Mouse (Mus musculus) cerebellum, adult 11 months (tissue): ENCODE results near the gene Rims1.

Experiments
- DNase-seq: peaks from one replicate; pipeline ENCODE4 v3.0.0; 2022

Gene Rims1

DNA sequence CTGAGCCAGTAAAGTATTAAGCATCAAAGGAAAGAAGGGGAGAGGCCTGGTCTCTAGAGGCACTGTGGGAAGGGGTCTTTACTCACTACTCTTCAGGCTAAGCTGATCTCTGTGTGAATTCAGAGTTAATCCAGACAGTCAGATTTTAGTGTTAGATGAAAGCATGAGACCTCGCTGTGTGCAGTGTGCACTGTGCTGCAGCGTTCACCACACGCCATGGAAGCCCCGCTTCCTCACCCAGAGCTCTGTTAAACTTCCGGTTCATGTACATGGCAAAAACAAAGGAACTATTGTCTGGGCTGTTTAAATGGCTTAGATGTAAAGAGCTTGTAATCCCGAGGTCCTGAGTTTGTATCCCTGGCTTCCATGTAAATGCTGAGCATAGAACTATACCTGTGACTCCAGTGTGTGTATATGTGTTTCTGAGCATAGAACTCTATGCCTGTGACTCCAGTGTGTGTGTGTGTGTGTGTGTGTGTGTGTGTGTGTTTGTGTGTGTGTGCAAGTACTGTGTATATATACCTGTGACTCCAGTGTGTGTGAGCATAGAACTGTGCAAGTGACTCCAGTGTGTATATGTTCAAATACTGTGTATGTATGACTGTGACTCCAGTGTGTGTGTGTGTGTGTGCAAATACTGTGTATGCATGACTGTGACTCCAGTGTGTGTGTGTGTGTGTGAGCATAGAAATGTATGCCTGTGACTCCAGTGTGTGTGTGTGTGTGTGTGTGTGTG, 484.7 kb downstream of the Rims1 start:
- DNase-seq, result no peak

- DNase-seq, result no peak
These were observed 490.3 kb downstream of the Rims1 start for GRCm38 (mm10) chr1:22315537-22315936.

GRCm38 (mm10) chr1:22311471-22311870, 494.3 kb downstream of the Rims1 start:
- no peak for DNase-seq

- no peak for DNase-seq
These were observed 499.3 kb downstream of the Rims1 start for GRCm38 (mm10) chr1:22306519-22306918.

- DNase-seq, result no peak
These were observed 499.9 kb downstream of the Rims1 start for GRCm38 (mm10) chr1:22305932-22306331.

DNA sequence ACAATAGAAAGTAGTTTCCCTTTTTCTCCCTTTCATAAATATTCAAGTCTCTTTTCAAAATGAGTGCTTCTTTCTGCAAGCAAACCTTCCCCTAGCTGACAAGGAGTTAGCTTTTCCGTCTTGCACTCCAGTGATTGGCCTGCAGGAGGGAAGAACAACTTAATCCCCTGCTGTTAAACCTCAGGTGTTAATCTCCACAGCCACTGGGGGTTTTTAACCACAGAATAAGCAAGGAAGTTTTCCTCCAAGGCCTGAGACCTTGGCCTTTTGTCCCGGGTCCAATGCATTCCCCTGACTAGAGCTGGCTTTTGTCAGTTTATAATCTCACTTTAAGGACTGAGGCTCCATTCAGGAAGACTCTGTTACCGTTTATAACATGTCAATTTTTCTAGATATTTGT, 511.8 kb downstream of the Rims1 start:
- DNase-seq, result no peak

GRCm38 (mm10) chr1:22293310-22293709, 512.5 kb downstream of the Rims1 start:
- no peak for DNase-seq

- DNase-seq, result no peak
These were observed 519.0 kb downstream of the Rims1 start for GRCm38 (mm10) chr1:22286807-22287206.

GRCm38 (mm10) chr1:22279954-22280353, 525.8 kb downstream of the Rims1 start:
- DNase-seq, result no peak

GRCm38 (mm10) chr1:22274081-22274480, 531.7 kb downstream of the Rims1 start:
- DNase-seq, result no peak

- DNase-seq, result no peak
These were observed 535.7 kb downstream of the Rims1 start for GRCm38 (mm10) chr1:22270131-22270530.

DNA sequence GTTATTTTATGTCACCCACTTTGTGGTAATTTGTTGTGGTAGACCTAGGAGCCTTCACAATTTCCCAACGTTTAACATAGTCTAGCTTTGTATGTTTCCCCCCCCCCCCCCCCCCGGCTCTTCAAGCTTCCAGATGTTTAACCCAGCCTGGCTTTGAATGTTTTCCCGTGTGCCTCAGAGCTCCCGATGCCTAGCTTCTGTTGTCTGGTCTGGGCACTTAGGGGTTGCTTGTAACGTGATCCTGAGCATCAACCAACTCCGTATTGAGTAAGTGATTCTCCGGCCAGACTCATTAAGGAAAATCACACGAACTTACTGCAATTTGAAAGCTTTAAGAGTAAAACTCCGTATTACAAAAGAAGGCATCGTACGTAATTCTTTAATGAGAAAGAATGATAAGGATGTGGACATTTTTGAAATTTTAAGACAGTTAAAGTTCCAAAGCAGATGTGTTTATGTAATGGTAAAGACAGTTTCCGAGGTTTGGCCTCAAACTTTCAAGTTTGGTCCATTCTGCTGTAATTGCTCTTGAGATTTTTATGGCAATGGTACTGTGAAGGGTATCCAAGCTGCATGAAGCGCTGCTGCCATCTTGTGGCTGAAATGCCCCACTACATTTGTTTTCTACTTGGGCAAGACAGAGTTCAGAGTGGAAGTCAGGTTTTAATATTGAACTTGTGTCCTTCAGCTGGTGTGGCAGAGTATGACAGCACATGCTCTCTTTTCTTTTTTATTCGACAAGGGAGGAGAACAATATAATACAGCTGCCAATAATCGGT, 537.0 kb downstream of the Rims1 start:
- peak; percentile 70 for DNase-seq

DNA sequence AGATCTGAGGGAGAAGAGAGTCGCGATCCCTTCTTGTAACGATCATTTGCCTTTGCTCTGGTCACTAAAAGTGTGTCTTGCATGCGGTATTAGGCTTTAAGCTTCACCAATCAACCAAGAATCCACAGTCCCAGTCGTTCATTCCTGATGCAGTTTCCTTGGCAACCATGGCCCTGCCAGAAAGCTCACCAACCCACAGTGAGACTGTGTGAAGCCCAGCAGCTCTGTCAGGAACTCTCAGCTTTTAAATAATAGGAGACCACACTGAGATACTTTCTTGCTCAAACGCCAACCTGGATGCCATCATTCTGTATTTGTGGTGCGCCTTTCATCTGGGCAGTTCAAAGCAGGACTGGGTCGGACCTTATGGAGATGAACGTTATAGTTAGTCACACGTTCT, 539.3 kb downstream of the Rims1 start:
- DNase-seq, result no peak

DNA sequence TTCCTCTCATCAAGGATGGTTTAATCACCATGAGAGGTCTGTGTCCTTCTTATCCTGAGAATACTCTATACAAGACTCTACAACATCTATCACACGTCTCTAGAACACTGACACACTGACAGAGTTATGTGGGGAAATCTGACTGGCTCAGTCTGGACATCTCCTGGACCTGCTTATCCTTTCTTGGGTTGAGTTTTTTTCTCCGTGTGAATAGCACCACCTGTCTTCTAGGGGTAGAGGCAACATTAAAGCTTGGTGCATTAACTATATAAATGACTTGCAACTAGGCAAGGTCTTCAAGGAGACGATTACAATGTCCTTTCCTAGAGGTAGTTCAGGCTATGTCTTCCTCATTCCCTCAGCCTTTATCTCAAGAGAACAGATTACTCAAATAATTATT, 540.3 kb downstream of the Rims1 start:
- no peak for DNase-seq

DNA sequence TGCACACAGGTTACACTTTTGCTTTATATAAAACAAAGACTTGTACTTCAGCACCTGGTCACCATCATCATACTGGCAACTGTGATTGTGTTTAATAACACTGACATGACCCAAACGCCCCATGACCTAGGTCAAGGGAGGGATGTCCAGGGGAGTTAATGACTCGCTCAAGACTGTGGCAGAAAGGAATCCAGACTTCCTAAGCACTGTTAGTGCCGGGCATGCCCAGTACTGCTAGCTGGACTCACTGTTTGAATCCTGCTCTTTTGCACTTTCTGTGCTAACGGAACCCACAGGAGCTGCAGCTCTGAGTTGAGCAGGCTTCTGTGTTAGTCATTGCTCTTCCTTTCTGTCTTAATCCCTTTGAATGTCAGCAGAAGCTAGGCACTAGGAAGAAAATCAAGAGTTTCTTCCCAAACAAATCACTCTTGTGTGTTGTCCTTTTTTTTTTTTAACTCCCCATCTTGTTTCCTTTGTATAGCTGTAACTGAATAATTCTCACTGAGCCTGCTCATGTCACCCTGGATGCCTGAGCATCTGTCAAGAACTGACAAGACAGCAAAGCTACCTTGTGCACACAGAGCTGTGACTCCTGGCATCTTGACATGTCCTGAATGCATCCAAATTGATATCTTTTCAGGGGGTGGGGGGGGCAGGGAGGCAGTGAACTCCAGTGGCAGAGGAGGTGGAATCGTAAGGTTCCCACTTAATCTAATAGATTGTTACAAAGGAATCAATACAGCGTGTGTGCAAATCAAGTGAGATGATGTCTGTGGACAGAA, 543.4 kb downstream of the Rims1 start:
- no peak for DNase-seq

GRCm38 (mm10) chr1:22261702-22262101, 544.1 kb downstream of the Rims1 start:
- peak; percentile 24 for DNase-seq

DNA sequence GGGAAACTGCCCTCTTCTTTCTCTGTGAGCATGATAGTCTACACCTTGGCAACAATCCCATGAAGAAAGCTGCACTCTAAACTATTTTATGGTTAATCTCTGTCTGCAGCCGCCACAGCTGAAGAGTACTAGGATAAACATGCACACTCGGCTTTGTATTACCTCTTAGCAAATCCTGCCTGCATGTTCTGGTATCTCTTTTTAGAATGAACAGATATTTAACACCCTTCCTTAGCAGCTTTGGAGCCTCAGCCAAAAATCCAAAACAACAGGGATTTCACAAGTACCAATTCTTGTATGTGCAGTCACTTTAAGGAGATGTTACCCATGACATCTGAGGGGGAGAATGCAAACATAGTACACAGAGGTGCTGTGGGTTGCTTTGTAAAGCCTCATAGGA, 545.5 kb downstream of the Rims1 start:
- no peak for DNase-seq

- no peak for DNase-seq
These were observed 547.4 kb downstream of the Rims1 start for GRCm38 (mm10) chr1:22258356-22258755.

GRCm38 (mm10) chr1:22254278-22254677, 551.5 kb downstream of the Rims1 start:
- no peak for DNase-seq

DNA sequence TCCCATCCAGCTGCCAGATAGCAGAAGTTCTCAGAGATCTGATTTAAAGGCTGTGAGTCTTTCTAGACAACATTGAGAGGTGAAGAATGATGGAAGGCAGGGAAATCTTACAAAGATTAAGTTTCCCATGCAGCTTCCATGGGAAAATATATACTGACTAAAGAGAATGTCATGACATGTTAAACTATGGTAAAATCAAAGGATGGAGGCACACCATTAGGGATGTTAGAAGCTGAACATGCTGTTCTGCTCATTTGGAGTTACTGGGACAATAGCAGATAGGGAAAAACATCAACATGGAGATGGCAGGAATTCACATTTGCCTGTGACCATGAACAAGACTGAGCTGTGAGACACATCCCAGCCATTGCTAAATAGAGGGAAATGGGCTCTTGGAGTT, 552.9 kb downstream of the Rims1 start:
- no peak for DNase-seq

DNA sequence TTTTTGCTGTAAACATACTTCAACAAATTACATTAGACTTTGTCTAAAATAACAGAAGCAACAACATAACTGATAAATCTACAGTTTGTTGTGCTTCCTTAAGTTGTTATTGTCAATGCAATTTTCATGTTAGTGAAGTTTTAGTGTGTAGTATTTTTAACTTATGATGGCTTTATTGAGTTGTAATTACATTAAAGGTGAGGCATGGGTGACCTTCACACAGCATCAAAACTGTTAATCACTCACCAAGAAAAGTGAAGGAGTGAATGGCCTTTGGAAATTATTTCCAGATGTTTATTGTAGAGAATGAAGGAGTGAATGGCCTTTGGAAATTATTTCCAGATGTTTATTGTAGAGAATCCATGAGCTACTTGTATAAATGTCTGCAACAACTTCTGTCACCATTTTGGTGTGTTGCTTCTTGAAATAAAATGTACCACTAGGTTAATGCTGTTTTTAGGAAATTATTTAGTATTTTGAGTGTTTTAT, 556.9 kb downstream of the Rims1 start:
- no peak for DNase-seq

- DNase-seq, result no peak
These were observed 560.0 kb downstream of the Rims1 start for GRCm38 (mm10) chr1:22245748-22246147.
